Mouse (Mus musculus) CD4-positive, CD25-positive, alpha-beta regulatory T cell, adult 2 months (primary cell): ENCODE data around the gene Galnt11.
"Not testable (repeated sequence)": the region's sequence is repeated elsewhere in the genome, so short reads cannot be mapped to it uniquely, and the experiment has no call there.

ENCODE experiments used
- DNase-seq: peaks from one replicate; pipeline ENCODE4 v3.0.0-alpha.2; 2012; ENCODE audit warnings: low read depth, low spot score

Gene Galnt11

DNA sequence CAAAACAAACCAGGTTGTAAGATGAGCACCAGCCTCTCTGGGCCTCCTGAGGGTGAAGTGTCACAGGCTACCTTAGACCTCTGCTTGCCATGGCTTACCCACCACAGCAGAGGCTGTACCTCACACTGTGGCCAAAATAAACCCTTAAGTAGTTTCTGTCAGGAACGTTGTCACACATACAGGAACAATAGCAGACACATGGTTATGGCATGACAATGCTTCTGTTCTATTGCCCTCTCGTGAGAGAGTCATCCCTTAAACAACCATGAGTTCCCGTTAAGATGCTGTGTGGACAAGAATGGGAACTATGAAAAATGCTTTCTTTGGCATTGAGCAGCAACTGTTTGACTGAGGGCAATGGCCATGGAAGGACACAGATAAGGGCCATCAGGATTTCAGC, at the start of gene Galnt11:
Gene Galnt11 (plus strand): TSS at position 301 of the 400 bp plus-strand sequence.
- peak; percentile 6 for DNase-seq

DNA sequence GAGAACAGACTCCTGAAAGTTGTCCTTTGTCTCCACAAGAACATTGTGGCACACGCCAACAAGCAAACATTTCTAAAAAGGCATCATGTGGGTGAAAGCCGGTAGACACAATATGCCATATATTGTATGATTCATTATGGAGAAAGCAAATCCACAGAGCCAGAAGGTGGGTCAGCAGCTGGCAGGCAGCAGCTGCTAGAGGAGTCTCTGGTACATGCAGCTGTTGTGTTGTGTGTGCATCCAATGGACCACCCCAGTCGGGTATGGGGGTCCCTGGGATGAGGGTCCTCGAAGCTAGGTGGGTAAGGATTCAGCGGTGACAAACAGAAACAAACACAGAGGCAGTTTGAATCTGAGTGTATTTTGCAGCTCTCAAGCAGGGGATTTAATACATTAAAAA, 43.8 kb upstream of the Galnt11 start:
- not testable (repeated sequence) for DNase-seq

DNA sequence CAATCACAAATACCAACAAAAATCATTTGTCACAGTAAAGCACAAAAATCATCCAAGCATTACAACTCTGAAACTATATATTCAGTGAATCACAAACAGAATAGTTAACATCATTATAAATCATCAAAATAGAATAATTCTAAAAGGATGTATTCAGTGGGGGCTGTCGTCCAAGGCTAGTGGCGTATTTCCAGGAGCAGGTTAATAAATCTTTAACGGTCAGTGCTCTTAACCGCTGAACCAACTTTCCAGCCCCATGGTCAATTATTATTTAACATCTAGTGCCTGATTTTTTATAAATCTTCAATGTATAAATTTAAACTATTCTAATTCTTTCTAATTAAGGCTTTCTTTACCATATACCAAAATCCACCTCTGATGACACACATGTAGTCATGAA, 43.2 kb upstream of the Galnt11 start:
- not testable (repeated sequence) for DNase-seq

DNA sequence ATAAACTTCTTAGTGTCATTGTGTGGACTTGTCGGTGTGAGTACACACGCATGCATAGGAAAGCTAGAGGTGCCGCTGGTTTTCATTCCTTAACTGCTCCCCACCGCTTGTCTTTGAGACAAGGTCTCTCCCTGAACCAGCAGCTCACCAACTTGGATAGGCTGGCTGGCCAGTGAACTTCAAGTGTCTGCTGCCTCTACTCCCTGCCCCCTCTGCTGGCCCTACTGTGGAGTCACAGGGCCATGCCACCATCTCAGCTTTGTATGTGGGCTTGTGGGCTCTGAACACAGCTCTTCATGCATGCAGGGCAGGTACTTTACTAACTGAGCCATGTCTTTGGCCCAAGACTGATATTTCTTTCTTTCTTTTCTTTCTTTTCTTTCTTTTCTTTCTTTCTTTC, 42.4 kb upstream of the Galnt11 start:
- peak; percentile 24 for DNase-seq

DNA sequence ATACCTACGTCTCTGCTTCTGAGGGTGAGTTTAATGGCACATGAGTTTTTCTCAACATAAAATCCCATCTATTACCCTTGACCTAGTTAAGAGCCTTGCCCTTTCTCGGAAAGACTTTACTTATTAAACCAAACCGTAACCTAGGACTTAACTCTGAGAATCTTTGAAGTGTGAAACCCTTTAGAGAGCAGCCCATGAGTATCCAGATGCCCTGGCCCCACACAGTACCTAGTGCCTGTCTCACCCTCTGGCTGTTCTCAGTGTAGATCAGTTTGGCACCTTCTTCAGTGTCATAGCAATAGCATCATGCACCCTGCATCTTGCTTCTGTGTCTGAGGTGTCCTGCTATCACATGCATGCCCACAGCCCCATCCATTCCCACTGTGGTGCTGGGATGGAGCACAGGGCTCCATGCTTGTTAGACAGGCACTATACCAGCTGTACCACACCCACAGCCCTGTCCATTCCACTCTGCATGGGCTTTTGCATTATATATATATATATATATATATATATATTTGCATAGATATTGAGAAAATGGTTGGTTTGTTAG, 41.7 kb upstream of the Galnt11 start:
- no peak for DNase-seq

DNA sequence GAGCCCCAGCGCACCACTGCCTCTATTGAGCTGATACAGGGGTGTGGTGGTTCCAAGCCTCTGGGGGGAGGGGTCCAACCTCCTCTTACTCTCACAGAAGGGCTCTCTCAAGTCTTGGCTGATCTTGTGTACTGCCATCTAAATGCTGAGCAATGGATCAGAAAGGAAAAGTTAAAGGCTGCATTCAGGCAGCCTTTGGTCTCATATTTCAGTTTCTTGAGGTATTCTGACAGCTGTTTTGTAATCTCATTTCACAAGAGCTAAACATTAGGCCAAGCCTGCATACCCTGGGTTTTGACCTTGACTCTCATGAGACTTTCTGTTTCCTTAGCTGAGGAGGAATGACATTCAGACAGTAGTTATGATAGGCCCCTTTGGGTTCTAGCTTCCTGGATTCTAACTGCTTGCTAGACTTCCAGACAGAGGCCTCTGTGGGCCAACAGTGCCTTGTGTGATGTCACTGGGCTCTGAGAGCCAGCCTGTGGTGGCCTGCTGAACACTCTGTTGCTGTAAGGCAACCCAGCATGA, 40.6 kb upstream of the Galnt11 start, which contains the start of gene Galntl5:
Gene Galntl5 (plus strand): TSS at position 457 of the 528 bp plus-strand sequence.
- no peak for DNase-seq

DNA sequence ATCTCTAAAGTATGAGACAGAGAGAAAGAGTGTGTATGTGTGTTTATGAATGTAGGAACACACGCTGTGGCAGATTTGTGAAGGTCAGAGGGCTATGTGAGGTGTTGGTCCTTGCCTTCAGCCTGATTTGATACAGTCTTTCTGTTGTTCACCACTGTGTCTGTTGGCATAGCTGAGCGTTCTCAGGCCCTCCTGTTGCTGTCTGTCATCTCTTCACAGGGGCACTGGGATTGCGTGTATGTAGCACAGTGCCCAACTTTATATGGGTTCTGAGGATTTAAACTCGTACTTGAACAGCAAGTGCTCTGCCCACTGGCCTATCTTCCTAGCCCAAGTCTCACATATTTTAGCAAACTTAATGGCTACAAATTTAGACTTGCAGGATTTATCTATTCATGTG, 38.1 kb upstream of the Galnt11 start:
- DNase-seq, result no peak

DNA sequence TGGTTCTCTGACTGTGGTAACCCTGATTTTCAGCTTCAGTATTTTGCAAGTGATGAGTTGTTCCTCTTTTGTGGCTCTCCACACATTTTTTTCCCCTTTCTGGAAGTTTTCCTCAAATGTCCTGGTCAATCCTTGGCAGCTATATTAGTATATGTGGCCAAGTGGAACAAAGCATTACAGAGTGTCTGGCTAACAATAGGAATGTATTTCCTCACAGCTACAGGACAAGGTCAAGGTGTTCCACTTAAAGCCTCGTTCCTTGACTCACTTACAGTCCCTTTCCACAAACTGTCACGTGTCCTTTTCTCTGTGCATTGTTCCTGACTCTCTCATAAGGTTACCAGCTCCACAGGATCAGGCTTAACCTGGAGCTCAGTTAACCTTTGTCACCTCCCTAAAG, 37.1 kb upstream of the Galnt11 start:
- DNase-seq, result no peak

DNA sequence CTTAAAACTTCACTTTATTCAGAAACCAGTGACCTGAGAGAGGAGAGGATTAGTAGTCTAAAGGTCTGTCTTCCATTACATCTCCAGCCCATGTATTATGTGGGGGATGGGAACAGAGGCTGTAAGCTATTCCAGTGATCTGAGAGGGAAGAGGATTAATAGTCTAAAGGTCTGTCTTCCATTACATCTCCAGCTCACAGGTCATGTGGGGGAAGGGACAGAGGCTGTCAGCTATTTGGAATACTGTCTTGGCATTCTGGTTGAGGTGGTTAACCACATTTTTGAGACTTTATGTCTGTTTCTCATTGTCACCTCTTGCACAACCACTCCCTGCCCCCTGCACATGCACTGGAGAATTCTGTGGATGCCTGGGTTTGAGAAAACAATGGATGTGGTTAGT, 34.0 kb upstream of the Galnt11 start:
- no peak for DNase-seq

DNA sequence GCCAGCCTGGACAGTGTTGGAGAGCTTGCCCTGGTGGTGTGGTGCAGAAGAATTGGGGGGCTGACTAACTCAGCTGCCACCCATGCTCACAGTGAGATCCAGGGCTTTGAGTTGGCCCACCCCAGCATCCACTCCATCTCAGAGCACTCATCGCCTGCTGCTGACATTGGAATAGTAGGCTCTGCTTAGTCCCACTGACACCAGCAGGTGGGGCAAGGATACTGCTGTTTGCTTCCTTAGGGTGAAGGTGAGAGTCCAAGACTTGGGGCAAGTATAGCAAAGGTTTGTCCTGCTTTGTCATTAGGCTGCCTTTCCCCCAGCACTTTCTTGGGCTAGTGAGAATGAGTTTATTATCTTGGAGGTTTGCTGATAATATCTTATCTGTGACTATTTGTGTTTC, 32.9 kb upstream of the Galnt11 start:
- peak; percentile 18 for DNase-seq

DNA sequence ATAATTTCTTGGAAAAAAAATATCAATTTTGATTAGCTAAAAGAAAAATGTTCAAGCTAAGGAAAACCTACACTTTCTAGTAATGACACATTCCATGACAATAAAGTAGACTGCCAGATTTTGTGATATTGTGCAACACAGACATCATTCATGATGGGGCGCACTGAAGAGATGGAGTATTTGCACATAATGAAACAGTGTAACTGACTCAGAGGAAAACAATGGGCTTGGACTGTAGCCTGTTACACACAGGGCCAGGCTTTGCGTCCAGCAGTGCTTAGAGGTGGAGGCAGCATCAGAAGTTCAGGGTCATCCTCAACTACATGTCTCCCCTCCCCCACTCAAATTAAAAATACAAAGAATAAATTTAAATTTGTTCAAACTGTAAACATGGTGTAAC, 31.2 kb upstream of the Galnt11 start:
- DNase-seq, result no peak

DNA sequence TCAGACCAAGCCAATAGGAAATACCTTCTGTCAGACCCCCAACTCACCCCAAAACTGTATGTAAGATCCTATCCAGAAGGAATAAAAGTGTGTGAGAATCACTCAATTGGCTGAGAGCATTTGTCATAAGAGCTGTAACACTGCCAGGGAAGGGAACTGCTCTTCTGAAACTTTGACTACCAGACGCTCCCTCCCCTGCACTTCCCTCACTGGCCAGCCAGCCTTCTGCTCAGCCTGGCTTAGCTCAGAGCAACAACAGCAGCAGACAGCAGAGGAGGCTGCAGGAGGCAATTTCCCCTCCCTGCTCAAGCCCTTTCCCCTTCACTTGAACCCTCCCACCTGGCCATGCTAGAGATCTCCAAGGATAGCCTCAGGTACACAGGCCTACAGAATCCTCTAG, 9.8 kb upstream of the Galnt11 start:
- DNase-seq, result no peak

DNA sequence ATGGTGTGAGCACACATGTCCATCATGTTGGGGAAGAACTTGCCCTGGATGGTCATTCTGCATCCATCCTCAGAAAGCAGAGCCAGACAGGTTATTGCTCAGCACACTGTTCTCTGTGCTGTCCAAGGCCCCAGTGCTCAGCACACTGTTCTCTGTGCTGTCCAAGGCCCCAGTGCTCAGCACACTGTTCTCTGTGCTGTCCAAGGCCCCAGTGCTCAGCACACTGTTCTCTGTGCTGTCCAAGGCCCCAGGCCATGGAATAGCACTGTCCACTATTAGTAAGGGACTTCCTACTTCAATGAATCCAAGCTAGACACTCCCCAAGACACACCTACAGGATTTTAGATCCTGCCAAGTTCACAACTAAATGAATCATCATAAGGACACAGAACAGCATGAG, 8.5 kb upstream of the Galnt11 start:
- DNase-seq, result not testable (repeated sequence)

DNA sequence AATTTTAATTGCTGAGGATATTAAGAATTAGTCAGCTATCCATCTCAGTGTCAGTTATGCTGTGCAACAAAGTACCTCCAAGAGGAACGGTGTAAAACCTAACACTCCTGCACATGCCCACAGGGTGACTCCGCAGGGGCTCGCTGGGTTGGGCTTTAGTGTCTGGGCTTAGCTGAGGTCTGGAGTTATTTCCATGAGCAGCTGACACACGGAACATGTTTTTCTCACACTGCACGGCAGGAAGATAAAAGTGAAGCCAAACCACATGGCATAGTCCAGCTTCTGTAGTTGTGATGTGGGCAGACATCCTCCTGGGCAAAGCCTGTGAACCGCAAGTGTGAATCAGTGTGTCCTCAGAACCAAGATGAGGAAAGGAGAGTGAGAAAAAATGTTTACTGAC, 6.7 kb upstream of the Galnt11 start:
- no peak for DNase-seq

DNA sequence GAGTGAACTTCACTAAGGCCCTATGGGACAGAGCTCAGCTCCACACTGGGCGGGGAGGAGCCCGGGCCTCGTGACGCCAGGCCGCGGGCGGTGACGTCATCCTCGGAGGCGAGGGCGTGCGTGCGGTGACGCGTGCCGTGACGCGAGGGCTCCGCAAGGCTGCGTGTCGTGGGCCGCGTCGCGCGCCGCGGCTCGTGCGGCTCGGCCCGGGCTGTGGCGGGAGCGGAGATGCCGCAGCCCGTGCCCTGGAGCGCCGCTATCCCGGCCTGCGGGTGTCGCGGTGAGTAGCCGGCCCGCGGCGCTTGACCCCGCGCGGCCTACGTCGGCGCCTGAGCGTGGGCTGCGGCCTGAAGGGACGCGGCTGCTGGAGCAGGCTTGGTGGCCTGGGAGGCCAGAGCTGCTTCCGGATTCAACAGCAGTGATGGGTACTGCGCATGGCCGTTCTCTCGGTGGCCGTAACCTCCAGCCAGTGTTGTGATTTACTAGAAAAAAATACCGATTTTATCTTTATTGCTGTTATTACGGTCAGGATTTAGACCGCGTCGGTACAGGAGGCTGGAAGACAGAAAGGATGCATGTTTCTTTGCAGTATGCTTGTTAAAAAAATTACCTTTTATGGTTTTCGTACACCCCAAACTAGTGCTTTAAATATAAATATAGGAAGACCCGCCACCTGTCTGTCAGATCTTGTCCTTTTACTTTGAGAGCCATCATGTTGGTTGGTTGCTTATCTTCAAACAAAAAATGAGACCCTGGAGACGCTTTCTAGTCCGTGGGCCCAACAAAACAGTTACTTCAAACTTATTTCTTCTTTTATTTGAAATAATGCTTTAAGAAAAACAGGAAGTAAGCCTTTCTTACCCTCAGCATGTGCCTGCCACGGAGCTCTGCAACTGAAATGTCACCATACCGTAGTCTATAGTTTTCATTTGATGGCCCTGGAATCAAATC, 1.3 kb downstream of the Galnt11 start, which contains the start of gene E130116L18Rik:
Gene E130116L18Rik (minus strand): TSS at position 402 of the 951 bp plus-strand sequence.
- DNase-seq, result peak; percentile 98

DNA sequence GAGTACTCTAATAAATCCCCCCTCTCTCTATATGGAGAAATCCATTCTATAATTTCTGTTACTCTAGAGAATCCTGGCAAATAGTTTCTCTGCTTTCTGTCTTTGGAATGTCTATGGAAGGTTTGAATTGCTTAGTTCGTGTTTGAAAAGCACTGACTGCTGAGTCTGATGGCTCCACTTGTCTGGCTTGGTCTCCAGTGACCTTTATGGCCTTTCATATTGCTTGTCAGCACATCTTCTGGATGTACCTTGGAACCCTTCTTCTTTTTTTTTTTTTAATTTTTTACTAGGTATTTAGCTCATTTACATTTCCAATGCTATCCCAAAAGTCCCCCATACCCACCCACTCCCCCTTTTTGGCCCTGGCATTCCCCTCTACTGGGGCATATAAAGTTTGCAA, 2.7 kb downstream of the Galnt11 start:
- DNase-seq, result not testable (repeated sequence)

DNA sequence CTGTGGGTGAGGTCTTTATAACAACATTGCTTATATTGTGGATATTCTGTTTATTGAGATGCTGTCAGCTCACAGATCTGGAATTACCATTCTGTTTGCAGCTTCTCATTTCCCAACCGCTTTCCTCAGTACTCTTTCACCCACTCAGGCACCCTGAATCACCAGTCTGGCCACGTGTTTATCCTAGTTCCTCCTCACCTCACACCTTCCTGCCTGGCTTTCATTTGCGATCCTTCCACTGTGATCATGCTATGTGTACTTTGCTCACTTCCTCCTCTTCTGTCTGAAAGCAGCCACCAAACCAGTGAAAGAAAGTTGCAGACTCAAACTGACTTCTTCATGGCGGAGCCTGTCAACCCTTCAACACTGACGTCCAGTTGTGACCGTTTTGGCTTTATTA, 21.4 kb downstream of the Galnt11 start:
- no peak for DNase-seq

DNA sequence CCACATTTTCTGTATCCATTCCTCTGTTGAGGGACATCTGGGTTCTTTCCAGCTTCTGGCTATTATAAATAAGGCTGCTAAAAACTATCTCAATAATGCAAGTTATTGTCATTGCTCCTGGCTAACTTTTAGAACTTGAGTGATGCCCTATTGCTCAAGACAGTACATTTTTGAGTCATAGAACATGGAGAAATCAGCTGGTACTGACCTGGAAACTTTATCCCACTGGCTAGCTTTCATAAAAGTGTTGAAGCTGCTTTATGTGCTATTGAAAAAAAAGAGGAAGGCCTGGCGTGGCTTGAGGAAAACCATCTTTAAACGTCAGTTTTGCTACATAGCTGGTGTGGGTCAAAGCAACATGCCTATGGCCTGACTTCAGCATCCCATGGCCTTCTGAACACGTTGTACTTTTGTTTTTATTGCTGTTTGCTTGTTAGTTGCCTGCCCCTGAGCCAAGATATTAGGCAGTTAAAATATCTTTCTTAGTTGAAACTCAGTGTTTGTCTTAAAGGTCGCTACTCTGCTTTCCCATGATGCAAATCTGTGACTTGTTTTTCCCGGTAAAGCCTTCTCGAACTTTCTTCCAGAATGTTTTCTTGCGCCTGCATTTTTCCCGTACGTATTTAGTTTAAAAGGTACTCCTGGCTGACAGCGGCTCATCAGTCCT, 24.2 kb downstream of the Galnt11 start:
- no peak for DNase-seq

DNA sequence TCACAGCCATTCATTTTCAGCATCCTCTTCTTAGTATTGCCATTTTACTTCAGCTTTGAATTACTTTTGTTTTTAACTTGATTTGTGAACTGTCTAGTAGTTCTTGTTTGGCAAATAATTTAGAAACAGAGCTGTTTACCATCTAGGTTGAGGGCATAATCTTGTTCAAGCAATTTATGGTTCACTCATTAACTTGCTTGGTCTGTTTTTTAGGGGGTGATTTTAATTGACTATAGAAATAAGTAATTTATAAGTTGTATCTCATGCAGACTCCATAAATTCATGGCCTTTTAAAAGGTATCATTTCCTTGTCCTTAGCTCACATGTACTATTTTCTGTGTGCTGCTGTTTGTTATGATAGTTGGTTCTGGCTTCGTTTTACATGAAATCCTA, 24.8 kb downstream of the Galnt11 start:
- no peak for DNase-seq

DNA sequence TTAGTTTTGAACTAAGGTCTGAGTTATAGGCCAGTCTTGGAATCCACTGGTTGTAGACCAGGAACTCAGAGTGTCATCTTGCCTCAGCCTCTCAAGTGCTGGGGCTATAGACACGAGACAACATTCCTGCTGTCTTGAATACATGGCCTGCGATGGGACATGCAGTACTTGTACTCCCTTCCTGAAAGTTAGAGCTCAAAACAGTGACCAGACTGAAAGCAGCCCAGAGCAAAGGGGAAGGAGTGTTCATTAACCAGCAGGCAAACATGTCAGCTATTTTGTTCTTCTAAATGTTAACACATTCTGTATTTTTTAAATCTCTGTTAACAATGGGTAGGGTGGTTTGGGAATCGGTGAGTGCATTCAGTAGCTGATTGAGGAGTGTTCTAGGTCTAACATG, 25.3 kb downstream of the Galnt11 start:
- DNase-seq, result no peak

DNA sequence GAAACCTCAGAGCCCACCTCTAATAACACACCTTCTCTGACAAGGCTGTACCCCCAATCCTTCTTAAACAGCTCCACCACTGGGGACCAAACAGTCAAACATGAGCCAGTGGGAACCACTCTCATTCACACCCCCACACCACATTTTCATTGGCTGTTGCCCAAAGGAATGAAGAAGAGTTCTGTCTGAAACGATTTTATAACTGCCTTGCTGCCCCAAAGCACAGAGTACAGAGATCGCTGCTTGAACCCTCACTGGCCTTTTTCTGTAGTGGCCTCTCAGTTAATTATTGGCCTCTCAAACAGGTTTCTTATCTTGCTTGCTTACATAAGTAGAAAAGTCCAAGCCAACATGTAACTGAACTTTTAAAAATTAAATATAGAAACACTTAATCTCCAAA, 30.7 kb downstream of the Galnt11 start:
- no peak for DNase-seq
